Mouse (Mus musculus): Measurements from ENCODE around the gene Maml3. TPM values are rescaled to one million over a fixed set of nuclear protein-coding genes. Genes with fewer than 3 reads are reported as not detected.

The Maml3 gene
- total RNA-seq, 2 experiments from 2014 or later: 19.6 to 20.9 TPM

DNA sequence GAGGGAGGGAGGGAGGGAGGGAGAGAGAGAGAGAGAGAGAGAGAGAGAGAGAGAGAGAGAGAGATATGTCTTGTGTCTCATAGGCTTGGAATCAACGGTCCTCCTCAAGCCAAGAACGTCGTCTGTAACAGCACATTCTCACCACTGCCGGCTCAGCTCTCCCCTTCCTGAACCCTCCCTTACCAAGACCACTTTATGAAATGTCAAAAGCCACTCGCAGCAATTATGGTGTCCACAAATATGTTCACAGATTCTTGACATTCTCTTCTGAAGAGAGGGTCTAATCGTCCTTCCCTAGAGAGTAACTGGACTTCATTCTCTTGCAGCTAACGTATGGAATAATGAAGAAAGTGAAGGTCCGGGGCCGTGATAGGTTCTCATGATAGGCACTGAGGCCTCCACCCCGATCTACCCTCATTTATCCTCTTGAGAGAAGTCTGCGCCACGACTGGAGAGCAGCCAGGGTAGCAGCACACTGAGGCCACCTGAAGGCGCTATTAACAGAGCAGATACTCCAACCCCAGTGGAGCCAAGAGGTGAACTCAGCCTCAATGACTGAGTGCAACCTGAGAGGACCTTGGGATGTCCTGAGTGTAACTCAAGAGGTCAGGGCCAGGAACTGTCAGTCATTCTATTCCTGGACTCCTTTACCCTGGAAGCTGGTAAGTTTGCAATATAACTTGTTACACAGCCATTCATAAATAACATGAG is 264.6 kb downstream of the Maml3 start:
- no peak for DNase-seq (ENCODE audit: low spot score in 2 of 2)

DNA sequence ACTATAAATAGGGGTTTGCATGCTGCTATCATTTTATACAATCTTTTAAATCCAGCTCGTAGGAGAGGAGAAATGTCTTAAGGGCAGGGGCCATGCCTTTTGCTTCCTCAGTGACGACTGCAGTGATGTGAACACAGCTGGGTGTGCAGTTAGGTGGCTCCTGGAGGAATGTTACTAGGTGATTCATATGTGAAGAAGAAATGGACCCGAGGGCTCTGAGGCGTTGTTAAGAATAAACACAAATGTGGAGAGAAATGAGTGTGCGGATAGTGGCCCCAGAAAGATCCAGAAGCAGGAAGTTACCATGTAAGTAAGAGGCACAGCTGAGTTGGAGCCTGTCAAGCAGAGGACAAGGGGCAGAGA is 265.5 kb downstream of the Maml3 start:
- no peak for DNase-seq (ENCODE audit: low spot score in 2 of 2)

DNA sequence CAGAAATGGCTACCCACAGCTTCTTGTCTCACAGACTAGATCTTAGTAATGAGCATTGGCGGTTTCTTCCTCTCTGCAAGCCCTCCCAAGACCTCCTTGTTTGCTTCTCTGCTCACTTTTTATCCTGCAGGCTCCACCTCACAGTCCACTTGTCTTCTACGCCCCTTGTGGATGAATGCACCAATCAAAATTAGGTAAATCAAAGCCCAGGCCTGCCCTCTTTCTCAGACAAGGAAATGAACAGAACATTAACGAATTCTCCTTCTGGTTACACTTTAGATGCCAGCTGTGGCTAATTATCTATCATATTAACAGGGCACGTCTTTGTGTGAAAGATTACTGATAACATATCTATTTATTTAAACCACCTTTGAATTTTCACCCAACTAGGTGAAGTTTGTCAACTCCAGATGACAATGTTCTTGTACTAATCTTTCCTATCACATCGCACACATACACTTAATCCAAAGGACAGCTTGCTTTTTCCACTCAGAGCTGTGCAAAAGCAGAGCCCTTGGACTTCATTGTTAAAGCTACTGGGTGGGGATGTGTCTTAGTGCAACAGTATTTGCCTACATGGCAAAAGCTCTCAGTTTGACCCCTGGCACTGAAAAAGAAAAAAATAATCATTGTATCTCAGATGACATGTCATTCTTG is 266.1 kb downstream of the Maml3 start:
- no peak for DNase-seq (ENCODE audit: low spot score in 2 of 2)

DNA sequence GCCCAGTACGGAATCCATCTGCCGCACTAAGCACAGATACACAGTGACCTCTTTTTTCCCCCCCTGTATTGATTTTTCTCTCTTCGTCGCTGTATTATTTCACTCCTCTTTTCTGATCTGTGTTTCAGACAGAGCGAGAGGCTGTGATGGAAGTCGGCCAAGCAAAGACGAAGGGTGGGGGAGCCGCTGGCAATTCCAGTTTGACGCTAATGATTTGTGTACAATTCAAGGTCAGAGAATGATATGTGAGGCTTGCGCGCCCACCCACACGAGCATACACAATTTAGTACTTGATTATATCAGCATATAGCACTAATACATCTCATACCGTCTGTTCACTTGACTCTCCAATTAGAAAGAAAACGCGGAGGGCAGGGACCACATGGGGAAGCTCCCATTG is 271.9 kb downstream of the Maml3 start:
- DNase-seq (ENCODE audit: low spot score in 2 of 2): no peak

DNA sequence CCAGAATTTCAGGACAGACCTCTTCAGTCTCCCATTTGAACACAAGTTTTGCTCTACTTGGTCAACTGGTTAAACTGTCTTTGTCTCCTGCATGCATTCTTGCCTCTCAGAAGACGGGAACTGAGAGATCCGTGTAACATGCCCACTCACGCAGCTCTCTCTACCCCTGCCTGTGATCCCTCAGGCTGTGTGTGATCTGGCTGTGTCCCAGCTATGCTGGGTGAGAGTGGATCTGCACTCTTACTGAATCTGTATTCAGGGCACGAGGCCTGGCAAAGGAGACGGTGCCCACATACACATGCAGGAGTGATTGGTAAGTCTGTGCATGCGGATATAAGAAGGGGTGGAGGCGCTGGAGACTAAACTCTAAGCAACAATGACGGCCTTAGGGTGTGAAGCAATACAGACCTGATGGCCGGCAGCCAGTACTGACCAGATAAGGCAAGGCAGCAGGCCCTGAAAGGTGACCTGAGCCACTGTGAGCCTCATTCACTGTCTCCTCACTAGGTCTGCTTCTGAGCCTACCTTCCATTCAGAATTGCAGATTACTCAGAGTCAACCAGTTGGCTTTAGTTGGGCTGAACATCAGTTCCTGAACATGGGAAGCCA is 274.0 kb downstream of the Maml3 start:
- no peak for DNase-seq (ENCODE audit: low spot score in 2 of 2)

DNA sequence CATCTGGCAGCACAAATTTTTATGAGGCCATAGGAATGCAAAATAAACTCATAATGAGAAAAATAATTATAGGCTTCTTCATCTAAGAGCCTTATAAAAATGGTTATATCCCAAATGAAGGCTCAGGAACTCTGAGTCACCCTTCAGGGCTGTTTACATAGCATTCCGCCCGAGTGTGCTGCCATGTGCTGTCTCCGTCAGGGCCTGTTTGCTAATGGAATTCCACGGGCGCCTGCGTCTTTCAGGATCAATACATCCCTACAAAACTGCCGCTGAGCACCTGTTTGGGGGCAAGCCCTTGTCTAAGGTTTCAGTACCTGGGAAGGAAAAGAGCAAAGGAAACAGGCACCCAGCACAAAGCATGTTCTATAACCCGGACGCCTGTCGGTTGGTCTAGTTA is 279.3 kb downstream of the Maml3 start:
- DNase-seq (ENCODE audit: low spot score in 2 of 2): no peak

DNA sequence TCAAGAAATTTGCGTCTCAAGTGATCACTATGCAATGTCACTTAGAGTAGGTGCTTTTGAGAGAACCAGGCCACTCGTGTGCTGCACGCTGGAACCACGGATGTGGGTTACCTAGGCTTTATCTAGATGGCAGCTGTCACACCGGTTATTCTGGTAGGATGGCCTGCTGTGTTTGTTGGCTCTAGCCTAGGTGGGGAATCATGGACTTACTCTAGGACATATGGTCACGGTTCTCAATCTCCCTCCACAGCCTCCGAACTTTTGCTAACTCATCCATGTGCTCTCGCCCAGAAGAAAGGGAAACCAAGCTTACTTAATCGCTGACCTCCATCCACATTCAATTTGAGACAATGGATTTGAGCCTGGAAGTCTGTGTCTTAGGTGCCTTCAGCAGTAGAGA is 280.4 kb downstream of the Maml3 start:
- no peak for DNase-seq (ENCODE audit: low spot score in 2 of 2)

DNA sequence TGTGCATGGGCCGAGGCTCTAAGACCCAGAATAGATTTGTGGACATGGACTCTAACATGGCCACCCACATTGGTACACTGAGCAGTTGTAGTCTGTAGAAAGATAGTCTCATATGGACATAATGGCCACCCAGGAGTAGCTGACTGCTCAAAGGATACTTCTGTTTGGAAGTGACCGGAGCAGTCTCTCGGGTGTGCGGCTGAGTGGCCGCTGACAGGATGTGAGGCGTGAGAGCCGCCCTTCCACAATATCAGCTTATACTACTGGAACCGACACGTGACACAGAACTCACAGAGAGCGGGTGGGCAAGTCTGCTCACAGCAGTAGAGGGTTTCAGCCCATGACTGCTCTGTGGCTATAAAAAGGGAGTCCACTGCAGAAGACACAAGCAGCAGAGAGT is 283.3 kb downstream of the Maml3 start:
- no peak for DNase-seq (ENCODE audit: low spot score in 2 of 2)

DNA sequence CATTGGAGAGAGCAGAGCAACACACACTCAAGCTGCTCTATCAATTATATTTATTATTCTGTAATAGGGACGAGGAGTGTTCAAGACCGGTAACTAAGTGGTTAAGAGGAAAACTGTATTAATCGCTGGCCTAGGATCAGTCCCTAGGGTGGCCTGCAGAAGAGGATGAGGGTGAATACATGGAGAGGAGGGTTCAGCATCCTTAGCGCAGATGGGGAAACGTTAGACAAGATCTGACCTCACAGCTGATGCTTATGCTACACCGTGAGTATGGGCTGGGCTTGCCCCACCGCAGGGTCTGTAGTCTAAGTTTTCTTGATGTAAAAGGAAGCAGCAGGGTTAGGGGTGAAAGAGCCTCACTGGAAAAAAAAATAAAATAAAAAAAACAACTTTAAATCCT is 285.8 kb downstream of the Maml3 start:
- no peak for DNase-seq (ENCODE audit: low spot score in 2 of 2)

DNA sequence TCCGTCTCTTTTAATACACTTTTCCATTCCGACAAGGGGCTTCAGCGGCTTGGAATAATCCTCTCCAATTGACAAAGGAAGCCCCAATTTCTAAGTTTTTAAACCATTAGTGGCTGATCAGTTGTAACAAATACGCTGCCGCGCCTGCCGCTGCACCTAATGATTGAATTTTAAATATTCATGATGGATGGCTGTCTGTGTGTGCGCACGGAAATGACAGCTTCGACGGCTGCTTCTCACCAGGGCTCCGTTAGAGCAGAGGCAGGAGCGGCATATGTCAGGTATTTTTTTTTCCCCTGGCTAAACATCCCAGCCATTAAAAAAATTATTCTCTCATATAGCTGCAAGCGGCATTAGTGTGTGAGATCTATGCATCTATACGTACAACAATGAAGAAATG is 287.0 kb downstream of the Maml3 start:
- no peak for DNase-seq (ENCODE audit: low spot score in 2 of 2)

DNA sequence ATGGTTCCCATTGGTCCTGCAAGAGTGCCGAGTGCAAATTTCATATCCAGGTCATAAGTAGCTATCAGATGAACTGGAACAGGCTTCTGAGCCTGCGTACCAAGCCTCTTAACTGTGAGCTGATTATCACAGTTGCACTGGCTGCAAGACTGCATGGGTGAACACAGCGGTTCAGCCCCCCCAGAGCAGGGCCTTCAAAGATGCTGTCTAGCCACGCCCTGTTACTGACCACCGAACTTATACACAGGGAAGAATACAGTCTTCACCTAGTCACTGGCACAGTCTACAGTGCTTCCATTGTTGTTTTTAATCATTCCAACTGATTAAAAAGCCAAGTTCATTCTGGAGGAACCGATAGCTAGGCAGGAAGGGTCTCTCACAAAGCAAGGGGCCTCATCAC is 287.5 kb downstream of the Maml3 start:
- DNase-seq (ENCODE audit: low spot score in 2 of 2): no peak

DNA sequence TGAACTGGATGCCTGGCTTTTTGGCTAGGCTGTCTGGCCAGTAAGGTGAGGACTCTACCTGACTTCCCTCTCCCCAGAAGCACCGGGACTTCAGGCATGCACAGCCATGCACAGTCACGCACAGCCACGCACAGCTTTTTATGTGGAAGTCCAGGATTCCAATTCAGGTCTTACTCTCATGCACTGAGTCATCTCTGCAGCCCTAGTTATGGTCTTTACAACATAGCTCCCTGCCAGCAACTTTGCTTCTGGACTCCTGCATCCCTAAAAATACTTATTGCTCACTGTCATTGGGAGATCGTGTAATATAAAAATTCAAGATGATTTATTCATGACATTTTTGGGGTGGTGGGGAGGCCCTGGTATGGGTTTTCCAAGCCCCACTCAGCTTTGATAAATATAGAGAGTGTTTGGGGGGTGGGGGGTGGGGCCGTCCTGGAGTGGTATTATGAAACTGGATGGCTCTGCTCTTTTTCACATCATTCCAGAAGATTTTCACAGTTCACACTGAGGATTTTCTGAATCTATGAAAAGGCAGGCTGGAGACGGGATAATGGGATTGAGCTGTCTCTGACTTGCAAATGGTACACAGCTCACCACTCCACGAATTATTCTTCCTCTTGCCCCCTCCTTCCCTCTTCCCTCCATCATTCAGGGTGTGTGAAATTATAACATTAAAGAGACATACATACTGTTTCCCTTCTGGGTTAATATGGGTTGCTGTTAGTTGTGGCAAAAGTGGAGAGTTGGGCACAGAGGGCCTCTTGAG is 288.2 kb downstream of the Maml3 start:
- DNase-seq (ENCODE audit: low spot score in 2 of 2): no peak

DNA sequence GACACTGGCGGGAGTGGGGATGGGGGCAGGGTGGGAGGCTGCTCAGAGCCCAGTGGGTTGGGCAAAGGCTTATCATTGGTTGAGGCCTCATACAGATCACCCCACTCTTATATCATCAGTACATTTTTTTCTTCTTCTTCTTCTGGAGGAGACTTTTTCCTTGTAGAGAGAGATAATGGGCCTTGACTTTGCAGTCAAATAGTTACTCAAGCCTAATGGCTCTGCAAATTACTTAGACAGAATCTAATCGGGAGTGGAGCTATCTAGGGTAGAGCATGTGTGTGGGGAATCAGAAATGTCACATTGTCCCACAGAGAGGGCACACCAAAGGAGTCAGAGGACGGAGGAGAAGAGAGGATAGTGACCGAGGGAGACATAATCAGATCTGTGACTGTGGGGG is 290.8 kb downstream of the Maml3 start:
- DNase-seq (ENCODE audit: low spot score in 2 of 2): no peak

DNA sequence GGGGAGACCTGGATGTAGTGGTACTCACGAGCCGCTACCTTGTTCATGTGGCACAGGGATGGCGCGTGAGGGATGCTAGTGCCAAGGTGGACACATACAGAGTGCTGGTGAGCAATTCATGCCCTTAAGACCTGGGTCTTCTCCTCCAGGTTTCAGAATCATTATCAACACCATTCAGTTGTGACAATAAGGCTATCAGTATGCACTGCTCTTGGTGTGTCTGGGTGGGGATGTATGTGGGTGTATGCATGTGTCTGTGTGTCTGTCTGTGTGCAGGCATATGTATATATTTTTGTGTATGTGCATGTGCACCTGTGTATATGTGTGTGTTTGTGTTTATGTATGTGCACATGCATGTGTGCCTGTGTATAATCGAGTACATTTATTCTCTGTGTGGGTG is 291.7 kb downstream of the Maml3 start:
- DNase-seq (ENCODE audit: low spot score in 2 of 2): no peak

DNA sequence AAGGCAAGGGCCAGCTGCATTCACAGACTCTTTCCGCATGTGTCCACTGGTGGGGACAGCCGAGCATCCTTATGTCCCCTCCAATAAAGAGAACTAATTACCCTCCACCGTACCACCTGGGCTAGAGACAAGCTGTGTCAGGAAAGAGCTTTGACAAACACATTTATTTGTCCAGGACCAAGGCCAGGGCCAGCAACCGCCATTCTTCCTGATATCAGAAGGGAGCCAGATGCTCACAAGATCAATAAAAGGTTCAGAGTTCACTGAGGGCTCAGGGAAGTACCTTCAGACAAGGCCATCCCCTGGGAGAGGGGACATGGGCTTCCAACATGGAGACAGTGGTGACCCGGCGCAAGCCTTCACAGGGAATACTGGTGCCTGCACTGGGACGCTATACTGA is 294.1 kb downstream of the Maml3 start:
- no peak for DNase-seq (ENCODE audit: low spot score in 2 of 2)

DNA sequence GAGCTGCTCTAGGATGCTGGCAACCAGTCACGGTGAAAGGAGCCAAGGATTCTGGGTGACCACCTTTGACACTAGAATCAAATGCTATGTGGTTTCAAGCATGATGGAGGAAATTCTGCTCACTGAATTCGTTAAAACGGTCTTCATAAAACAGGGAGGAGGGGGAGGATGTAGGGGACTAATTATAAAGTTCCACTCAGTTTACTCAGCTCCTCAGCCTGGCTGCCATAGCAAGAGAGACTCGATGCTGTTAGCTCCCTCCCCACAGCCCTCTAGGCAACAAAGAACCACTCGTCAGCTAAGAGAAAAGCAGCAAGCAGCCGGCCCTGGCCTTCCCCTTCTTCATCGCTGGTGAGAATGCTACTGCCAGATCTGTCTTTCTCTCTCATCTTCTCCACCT is 295.1 kb downstream of the Maml3 start:
- no peak for DNase-seq (ENCODE audit: low spot score in 2 of 2)

DNA sequence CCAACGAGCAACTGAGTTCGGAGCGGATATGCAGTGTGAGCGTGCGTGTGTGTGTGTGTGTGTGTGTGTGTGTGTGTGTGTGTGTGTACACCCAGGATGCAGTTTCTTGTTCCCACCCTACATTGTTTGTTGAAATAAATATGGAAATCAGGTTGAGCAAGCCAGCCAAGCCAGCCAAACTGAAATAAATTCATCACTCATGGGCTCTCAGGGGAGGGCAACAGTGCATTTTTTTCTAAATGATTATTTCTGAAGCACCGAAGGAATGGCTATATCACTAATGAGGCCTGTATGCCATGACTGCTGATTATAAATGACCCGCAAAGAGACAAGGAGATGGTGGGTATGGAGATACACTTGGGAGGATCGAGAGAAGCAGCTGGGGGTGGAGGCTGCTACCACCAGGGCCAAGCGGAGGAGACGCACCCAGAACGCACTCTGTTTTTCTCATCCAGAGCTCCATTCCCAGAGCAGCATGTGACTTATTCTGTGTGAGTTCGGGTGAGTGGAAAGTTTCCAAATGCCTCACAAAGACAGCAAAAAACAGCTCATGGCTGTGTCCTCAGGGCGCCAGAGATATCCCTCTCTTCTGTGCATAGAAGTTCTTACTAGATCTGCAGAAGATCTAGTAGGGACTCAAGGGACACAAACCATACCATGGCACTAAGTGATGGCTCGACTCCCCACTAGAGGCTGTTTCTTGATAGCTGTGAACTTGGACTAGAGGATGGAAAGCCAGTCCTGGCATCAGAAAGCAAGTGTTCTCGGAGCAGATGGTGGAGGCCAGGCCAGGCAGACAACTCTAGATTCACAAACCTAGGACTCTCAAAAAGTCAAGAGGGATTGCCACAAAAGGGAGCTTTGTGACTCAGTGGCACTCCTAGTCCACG is 296.6 kb downstream of the Maml3 start:
- no peak for DNase-seq (ENCODE audit: low spot score in 2 of 2)

DNA sequence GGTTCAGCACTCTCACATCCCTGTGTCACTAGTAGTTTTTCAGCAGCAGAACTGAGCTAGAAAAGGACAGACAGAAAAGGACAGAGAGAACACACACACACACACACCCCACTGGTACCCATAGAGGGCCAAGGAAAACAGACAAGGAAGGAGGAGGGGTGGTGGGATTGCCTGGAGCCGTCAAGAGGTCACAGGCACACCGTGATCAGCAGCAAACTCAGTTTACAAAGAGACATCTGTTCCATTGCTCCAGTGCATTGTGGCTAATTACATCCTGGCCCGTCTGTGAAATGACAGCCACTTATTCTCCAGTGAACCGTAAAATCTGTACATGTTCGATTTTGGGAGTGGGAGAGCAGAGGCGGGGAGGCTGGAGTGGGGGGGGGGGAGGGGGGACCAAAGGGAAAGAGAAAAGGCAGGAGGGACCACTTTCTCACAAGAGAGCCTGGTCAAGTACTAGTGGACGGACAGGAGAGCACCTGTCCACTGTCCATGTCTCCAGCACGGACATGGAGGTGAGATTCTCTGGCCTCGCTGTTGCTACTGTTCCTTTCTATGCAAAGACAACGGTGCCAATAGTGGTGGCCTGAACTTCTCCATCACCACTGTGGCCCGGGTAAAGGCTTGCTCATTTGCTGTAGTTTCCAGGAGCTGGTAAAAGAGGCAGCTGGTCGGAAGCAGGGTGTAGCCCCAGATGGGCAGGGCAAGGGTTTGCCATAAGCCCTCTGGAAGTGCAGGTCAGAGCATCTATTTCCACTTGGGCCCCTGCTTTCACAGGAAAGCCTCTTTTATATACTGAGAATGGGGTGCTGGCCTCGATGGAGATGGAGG is 299.2 kb downstream of the Maml3 start:
- no peak for DNase-seq (ENCODE audit: low spot score in 2 of 2)

DNA sequence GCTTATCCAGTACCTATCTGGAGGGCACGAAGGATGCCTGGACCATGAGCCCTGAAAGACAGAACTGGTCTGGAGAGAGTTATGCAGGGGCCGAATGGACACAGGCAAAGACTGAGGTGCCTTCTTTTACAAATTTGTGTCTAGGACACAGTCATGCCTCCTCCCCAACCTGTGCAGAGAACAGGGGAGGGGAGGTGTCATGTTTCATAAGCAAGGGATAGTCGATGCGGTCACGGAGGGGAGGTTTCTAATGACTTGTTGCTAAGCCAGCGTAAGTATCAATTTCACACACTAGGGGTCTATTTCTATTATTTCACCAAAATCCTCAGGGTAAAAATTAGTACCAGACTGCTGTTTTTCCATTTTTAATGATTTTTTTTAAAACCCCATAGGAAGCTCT is 301.0 kb downstream of the Maml3 start:
- no peak for DNase-seq (ENCODE audit: low spot score in 2 of 2)

DNA sequence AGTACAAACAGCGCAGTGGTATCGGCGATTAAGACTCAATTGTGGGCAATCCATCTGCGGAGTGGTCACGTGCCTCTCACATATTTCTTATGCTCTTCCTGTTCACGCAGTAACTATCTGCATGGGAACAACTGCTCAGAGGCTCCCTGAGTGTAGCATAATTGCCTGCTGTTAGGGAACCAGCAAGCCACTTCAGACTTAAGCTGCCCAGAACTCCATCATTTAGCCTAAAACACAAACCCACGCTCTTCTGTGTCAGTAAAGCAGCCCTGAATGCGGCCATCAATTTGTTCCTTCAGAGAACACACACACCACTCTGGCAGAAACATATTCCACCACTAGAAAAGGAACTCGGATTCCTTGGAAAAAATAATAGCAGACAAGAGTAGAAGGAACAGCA is 305.2 kb downstream of the Maml3 start:
- no peak for DNase-seq (ENCODE audit: low spot score in 2 of 2)
